Mouse (Mus musculus) forebrain, embryonic 11.5 days (tissue): ENCODE measurements around the gene Pxdn. TPM values are rescaled to one million over a fixed set of nuclear protein-coding genes. Genes with fewer than 3 reads are reported as not detected.

Experiments
- ATAC-seq: fragments of 200-750 bp; cut with Nextera tagmentation; replicated peaks from 2 replicates; pipeline ENCODE4 v1.8.0; 2017; ENCODE audit warnings: moderate TSS enrichment; ENCODE audit not compliant: low FRiP score
- DNase-seq: peaks from one replicate; pipeline ENCODE4 v3.0.0-alpha.2; 2017; ENCODE audit warnings: low spot score
- H3K27ac ChIP-seq: fragments of 300-500 bp; sonication (generic); 2 replicates; pipeline ENCODE4 v1.5.1; 2014; ENCODE audit warnings: low read depth, low read length
- H3K27me3 ChIP-seq: fragments of 300-500 bp; sonication (generic); 2 replicates; pipeline ENCODE4 v1.6.1; 2014; ENCODE audit warnings: mild to moderate bottlenecking, low read length, mixed read lengths; ENCODE audit not compliant: control insufficient read depth, insufficient read depth
- H3K36me3 ChIP-seq: fragments of 300-500 bp; sonication (generic); 2 replicates; pipeline ENCODE4 v1.6.1; 2014; ENCODE audit warnings: mild to moderate bottlenecking, low read length, moderate library complexity, mixed read lengths; ENCODE audit not compliant: control insufficient read depth, insufficient read depth
- H3K4me1 ChIP-seq: fragments of 300-500 bp; sonication (generic); replicated peaks from 2 replicates; pipeline ENCODE4 v1.6.1; 2014; ENCODE audit warnings: low read length, mixed read lengths; ENCODE audit not compliant: control insufficient read depth, insufficient read depth
- H3K4me2 ChIP-seq: fragments of 300-500 bp; sonication (generic); 2 replicates; pipeline ENCODE4 v1.6.1; 2014; ENCODE audit warnings: low read depth, mild to moderate bottlenecking, low read length, moderate library complexity, mixed read lengths; ENCODE audit not compliant: severe bottlenecking
- H3K4me3 ChIP-seq: fragments of 300-500 bp; sonication (generic); 2 replicates; pipeline ENCODE4 v1.5.1; 2014; ENCODE audit warnings: low read depth, low read length
- H3K9ac ChIP-seq: fragments of 300-500 bp; sonication (generic); 2 replicates; pipeline ENCODE4 v1.6.1; 2014; ENCODE audit warnings: low read length
- H3K9me3 ChIP-seq: fragments of 300-500 bp; sonication (generic); 2 replicates; pipeline ENCODE4 v1.6.1; 2016; ENCODE audit warnings: low read length, mixed read lengths; ENCODE audit not compliant: control insufficient read depth
- WGBS: fragments of 180-500 bp; shearing (Covaris S2); extraction: QIAGEN DNeasy Blood & Tissue Kit; methylation state at CpG from one replicate; pipeline ENCODE4 v1.1.7; 2014; 5-methylcytosine and 5-hydroxymethylcytosine counted together
- polyA plus RNA-seq: library from polyadenylated mRNA; unstranded; fragments of >200 nt; fragmentation: Nextera tagmentation; extraction: Ambion mirVana; gene quantifications from 2 replicates; pipeline ENCODE4 v1.2.1, GENCODE M21; 2014

Pxdn gene
- polyA plus RNA-seq, 1 experiment from 2014 or later: 73.7 TPM

DNA sequence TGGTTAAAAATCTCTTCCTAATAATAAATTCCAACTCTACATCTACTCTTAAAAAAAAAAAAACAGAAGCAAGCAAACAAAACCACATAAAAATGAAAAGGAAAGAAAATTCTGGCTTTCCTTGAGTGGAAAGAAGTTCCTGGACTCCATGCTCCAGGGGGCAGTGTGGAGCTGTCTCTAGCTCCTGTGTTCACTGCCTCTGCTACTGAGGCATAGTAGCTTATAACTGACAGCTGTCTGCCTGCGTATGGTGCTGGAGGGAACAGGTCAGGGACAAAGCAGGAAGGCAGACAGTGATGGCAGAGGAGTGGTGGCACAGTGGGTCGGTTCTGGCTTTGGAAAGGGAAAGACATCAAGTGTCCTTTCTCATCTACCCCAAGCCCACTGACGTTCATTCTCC lies 10.5 kb upstream of the Pxdn start:
- DNase-seq (peak; percentile 70), ATAC-seq (no peak)
- no peaks in the 10 kb centered on the region for H3K36me3 ChIP-seq
- no peak overlapping the region for H3K9ac ChIP-seq
- H3K4me2 ChIP-seq: no peak overlapping the region
- no peaks in the 10 kb centered on the region for H3K27me3 ChIP-seq
- no peaks in the 10 kb centered on the region for H3K4me1 ChIP-seq
- no peak overlapping the region for H3K4me3 ChIP-seq
- no peaks in the 10 kb centered on the region for H3K9me3 ChIP-seq
- H3K27ac ChIP-seq: no peak overlapping the region
- WGBS: 48% methylated on average over 3 of the region's 3 CpGs

DNA sequence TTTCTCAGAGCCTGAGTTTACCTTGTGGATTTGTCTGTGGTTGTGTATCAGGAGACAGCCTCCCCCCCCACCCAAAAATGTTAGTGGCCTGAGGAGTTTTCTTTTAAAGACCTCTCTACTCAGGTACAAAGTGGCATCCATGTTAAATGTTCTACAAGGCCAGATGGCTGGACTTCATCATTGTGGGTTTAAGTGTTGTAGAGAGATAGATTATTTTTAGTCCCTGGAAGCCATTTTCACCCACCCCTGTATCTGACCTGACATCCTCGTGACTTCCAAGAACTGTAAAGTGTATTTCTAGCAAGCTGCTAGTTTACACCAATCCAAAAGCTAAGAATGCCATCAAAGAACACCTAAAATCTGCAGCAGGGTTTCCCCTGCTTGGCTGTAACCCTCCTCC lies 6.8 kb upstream of the Pxdn start:
- Histone ChIP-seq H3K27ac (no peak overlapping the region), H3K4me1 (no peaks in the 10 kb centered on the region), H3K27me3 (no peaks in the 10 kb centered on the region), H3K9me3 (no peaks in the 10 kb centered on the region), H3K9ac (no peak overlapping the region), H3K4me2 (no peak overlapping the region), H3K36me3 (no peaks in the 10 kb centered on the region), H3K4me3 (no peak overlapping the region)
- ATAC-seq (no peak), DNase-seq (no peak)
- 67% methylated on average over 1 of the region's 1 CpGs for WGBS

DNA sequence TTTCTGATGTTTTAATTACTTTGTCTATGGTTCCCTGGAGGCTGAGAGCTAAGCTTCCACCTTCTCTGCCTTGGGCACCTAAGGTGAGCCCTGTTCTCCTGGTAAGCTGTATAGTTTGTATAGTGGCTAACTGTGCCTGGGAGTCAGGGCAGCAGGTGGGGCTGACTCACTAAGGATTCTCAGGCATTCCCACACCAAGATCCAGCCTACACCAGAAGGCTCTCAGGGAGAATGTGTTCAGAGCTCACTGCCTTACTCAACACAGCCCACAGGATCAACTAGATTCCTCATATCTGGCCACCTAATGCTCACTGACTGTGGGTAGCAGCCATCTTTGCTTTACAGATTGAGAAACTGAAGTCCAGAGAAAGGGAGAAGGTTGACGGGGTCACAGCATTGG lies 4.5 kb upstream of the Pxdn start:
- DNase-seq (no peak), ATAC-seq (no peak)
- Histone ChIP-seq H3K36me3 (no peaks in the 10 kb centered on the region), H3K9ac (no peak overlapping the region), H3K4me3 (no peak overlapping the region), H3K27me3 (no peaks in the 10 kb centered on the region), H3K9me3 (no peaks in the 10 kb centered on the region), H3K4me2 (no peak overlapping the region), H3K27ac (no peak overlapping the region), H3K4me1 (peaks cover 5% of the 10 kb centered on the region; the same call in 1 of the 2 replicates)
- 92% methylated on average over 1 of the region's 1 CpGs for WGBS

DNA sequence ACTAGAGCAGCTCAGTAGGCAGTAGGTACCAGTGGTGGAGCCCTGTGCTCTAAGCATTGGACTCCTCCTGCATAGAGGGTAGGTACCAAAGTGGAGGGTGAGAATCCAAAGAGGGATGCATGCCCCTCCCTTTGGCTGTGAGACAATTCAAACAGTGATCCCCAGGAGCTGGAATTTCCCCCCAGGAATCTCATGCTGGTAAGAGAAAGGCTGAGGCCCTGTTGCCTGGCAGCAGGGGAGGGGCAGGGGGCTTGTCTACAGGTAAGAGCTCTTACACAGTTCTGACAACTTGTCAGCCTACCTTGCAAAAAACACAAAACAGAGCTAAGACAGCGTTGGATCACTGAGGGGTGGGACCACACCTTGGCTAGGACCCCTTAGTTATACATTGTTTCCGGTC lies 3.9 kb upstream of the Pxdn start:
- H3K27ac ChIP-seq: no peak overlapping the region
- no peak overlapping the region for H3K4me3 ChIP-seq
- no peak overlapping the region for H3K4me2 ChIP-seq
- no peak for ATAC-seq
- H3K9ac ChIP-seq: no peak overlapping the region
- no peaks in the 10 kb centered on the region for H3K9me3 ChIP-seq
- H3K27me3 ChIP-seq: no peaks in the 10 kb centered on the region
- DNase-seq: no peak
- no peaks in the 10 kb centered on the region for H3K36me3 ChIP-seq
- H3K4me1 ChIP-seq: peaks cover 5% of the 10 kb centered on the region; the same call in 1 of the 2 replicates
- WGBS: 68% methylated on average over 2 of the region's 2 CpGs

DNA sequence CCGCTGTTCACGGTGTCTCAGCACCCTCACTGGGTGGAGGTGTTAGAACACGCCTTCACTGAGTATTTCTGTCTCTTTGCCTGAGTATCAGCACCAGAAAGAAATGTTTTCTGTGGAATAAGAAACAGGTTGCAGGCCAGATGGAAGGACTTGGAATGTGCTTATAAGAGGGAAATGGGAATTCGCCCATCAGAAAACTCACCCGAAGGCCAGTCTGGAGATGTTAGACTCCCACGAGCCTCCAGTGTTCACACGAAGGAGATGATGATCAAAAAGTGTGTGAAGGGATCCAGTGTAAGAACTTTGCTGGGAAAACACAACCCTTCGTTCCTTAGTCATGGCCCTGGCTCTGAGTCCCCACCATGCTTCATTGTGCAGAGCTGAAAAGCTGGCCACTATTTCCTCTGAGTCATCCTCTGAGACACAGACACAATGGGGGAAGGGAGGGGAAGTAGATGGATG lies 3.3 kb upstream of the Pxdn start:
- 79% methylated on average over 8 of the region's 8 CpGs for WGBS
- H3K4me3 ChIP-seq: no peak overlapping the region
- H3K4me2 ChIP-seq: no peak overlapping the region
- no peak for DNase-seq
- peaks cover 5% of the 10 kb centered on the region; the same call in 1 of the 2 replicates for H3K4me1 ChIP-seq
- no peak overlapping the region for H3K9ac ChIP-seq
- H3K36me3 ChIP-seq: no peaks in the 10 kb centered on the region
- H3K27ac ChIP-seq: no peak overlapping the region
- no peaks in the 10 kb centered on the region for H3K9me3 ChIP-seq
- H3K27me3 ChIP-seq: no peaks in the 10 kb centered on the region
- ATAC-seq: no peak

DNA sequence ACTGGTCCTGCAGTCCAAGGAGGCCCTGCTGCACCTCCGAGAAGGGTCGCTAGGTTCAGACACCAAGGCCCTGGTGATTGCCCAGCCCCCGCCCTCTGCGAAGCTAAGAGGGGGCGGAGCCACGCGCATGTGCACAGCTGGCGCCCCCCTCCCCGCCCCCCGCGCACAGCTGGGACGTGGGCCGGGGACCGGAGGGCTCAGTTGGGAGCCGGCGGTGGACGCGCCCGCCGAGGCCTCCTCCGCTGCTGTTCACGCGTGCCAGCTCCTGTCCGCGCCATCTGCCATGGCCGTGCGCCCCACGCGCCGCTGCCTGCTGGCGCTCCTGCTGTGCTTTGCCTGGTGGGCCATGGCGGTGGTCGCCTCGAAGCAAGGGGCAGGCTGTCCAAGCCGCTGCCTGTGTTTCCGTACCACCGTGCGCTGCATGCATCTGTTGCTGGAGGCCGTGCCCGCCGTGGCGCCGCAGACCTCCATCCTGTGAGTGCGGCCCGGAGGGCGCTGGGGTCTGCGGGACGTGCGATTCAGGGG lies 505 bp downstream of the Pxdn start:
- no peaks in the 10 kb centered on the region for H3K9me3 ChIP-seq
- peak overlapping the region; percentile 96 for H3K9ac ChIP-seq
- WGBS: under 1% methylated on average over 46 of the region's 49 CpGs
- H3K27me3 ChIP-seq: no peaks in the 10 kb centered on the region
- peak overlapping the region; percentile 77 for H3K4me2 ChIP-seq
- peak overlapping the region; percentile 81 for H3K4me3 ChIP-seq
- peaks cover 21% of the 10 kb centered on the region for H3K4me1 ChIP-seq
- ATAC-seq (peak; percentile 89), DNase-seq (peak; percentile 90)
- H3K36me3 ChIP-seq: no peaks in the 10 kb centered on the region; the same call in 1 of the 2 replicates
- peak overlapping the region; percentile 77 for H3K27ac ChIP-seq

GRCm38 (mm10) chr12:29938376-29939041 lies 1.1 kb downstream of the Pxdn start:
- H3K4me2 ChIP-seq: peak overlapping the region; percentile 77
- H3K27me3 ChIP-seq: no peaks in the 10 kb centered on the region
- ATAC-seq (peak; percentile 86), DNase-seq (peak; percentile 84)
- under 1% methylated on average over 40 of the region's 40 CpGs for whole genome bisulfite sequencing
- H3K4me3 ChIP-seq: peak overlapping the region; percentile 81
- H3K27ac ChIP-seq: peak overlapping the region; percentile 77
- H3K4me1 ChIP-seq: peaks cover 21% of the 10 kb centered on the region
- no peaks in the 10 kb centered on the region for H3K9me3 ChIP-seq
- H3K36me3 ChIP-seq: no peaks in the 10 kb centered on the region; the same call in 1 of the 2 replicates
- peak overlapping the region; percentile 96 for H3K9ac ChIP-seq

DNA sequence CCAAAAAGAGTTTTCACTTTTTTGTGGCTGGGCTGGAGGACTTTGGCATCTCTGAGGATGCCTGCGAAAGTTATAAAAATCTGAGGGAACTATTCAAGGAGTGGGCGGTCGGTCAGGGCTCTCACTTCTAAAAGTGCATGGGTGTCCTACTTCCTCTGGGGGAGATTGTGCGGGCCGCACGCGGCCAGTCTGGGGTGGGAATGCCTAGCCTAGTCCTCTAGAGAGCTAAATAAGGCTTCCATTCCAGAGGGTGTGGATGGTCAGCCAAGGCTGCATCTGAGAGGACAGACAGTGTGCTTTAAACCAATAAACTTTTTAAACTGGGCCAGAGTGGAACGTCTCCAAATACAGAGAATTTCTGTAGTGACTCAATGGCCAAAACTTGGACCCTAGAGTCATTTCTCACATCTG lies 1.9 kb downstream of the Pxdn start:
- ATAC-seq (no peak), DNase-seq (peak; percentile 56)
- peak overlapping the region; percentile 77 for H3K4me2 ChIP-seq
- H3K4me3 ChIP-seq: peak overlapping the region; percentile 81
- no peak overlapping the region; the same call in 1 of the 2 replicates for H3K27ac ChIP-seq
- H3K4me1 ChIP-seq: peaks cover 21% of the 10 kb centered on the region
- H3K9me3 ChIP-seq: no peaks in the 10 kb centered on the region
- H3K36me3 ChIP-seq: no peaks in the 10 kb centered on the region; the same call in 1 of the 2 replicates
- H3K27me3 ChIP-seq: no peaks in the 10 kb centered on the region
- WGBS: 6% methylated on average over 8 of the region's 8 CpGs
- peak overlapping the region; percentile 96 for H3K9ac ChIP-seq

GRCm38 (mm10) chr12:29942435-29942834 lies 5.0 kb downstream of the Pxdn start:
- H3K36me3 ChIP-seq: no peaks in the 10 kb centered on the region; the same call in 1 of the 2 replicates
- no peaks in the 10 kb centered on the region for H3K27me3 ChIP-seq
- peaks cover 19% of the 10 kb centered on the region for H3K4me1 ChIP-seq
- H3K4me2 ChIP-seq: no peak overlapping the region
- H3K9me3 ChIP-seq: no peaks in the 10 kb centered on the region
- no peak overlapping the region for H3K27ac ChIP-seq
- ATAC-seq (no peak), DNase-seq (no peak)
- no peak overlapping the region for H3K4me3 ChIP-seq
- WGBS: 91% methylated on average over 2 of the region's 2 CpGs
- no peak overlapping the region for H3K9ac ChIP-seq
